Mouse (Mus musculus): Measurements from ENCODE around the gene Zfp672. TPM values are rescaled to one million over a fixed set of nuclear protein-coding genes. Genes with fewer than 3 reads are reported as not detected.
"Not testable (repeated sequence)": the region's sequence is repeated elsewhere in the genome, so short reads cannot be mapped to it uniquely, and the experiment has no call there.

The Zfp672 gene
- polyA plus RNA-seq, 1 experiment from 2014 or later, result 50.6 TPM

GRCm38 (mm10) chr11:58305299-58305698, 24.8 kb downstream of the Zfp672 start:
- H3K4me2 ChIP-seq; ATAC-seq (replicated peaks; ENCODE audit: low FRiP score); H3K27ac ChIP-seq (ENCODE audit: low read depth, low read length); H3K27me3 ChIP-seq (replicated peaks; ENCODE audit: control insufficient read depth, insufficient read depth, low read length); DNase-seq (ENCODE audit: low spot score); H3K9ac ChIP-seq (ENCODE audit: low read depth, low read length); H3K4me3 ChIP-seq (ENCODE audit: low read depth, low read length); H3K9me3 ChIP-seq (ENCODE audit: control insufficient read depth, low read length); H3K36me3 ChIP-seq (ENCODE audit: control insufficient read depth, insufficient read depth, low read length); H3K4me1 ChIP-seq (replicated peaks; ENCODE audit: control insufficient read depth, insufficient read depth, low read length): not testable (repeated sequence)
- 88% methylated on average over 8 of the region's 8 CpGs for WGBS

- Histone ChIP-seq H3K9ac (ENCODE audit: low read depth, low read length) (no peak overlapping the region; the same call in 1 of the 2 replicates), H3K4me2 (peak overlapping the region; percentile 59), H3K27me3 (replicated peaks; ENCODE audit: control insufficient read depth, insufficient read depth, low read length) (no peaks in the 10 kb centered on the region), H3K4me1 (replicated peaks; ENCODE audit: control insufficient read depth, insufficient read depth, low read length) (peaks cover 8% of the 10 kb centered on the region), H3K27ac (ENCODE audit: low read depth, low read length) (no peak overlapping the region), H3K36me3 (ENCODE audit: control insufficient read depth, insufficient read depth, low read length) (no peaks in the 10 kb centered on the region), H3K4me3 (ENCODE audit: low read depth, low read length) (peak overlapping the region; percentile 34), H3K9me3 (ENCODE audit: control insufficient read depth, low read length) (no peaks in the 10 kb centered on the region)
- ATAC-seq (replicated peaks; ENCODE audit: low FRiP score), result no peak
- no peak for DNase-seq (ENCODE audit: low spot score)
- WGBS, result 55% methylated on average over 7 of the region's 7 CpGs
Measured at GRCm38 (mm10) chr11:58303594-58303993, 26.5 kb downstream of the Zfp672 start.

GRCm38 (mm10) chr11:58302774-58303445, 27.2 kb downstream of the Zfp672 start:
- Histone ChIP-seq H3K9ac (ENCODE audit: low read depth, low read length) (peak overlapping the region; percentile 74), H3K27ac (ENCODE audit: low read depth, low read length) (peak overlapping the region; percentile 93), H3K4me2 (peak overlapping the region; percentile 69), H3K27me3 (replicated peaks; ENCODE audit: control insufficient read depth, insufficient read depth, low read length) (no peaks in the 10 kb centered on the region), H3K4me1 (replicated peaks; ENCODE audit: control insufficient read depth, insufficient read depth, low read length) (peaks cover 5% of the 10 kb centered on the region), H3K4me3 (ENCODE audit: low read depth, low read length) (peak overlapping the region; percentile 73), H3K9me3 (ENCODE audit: control insufficient read depth, low read length) (no peaks in the 10 kb centered on the region), H3K36me3 (ENCODE audit: control insufficient read depth, insufficient read depth, low read length) (no peaks in the 10 kb centered on the region)
- no peak for DNase-seq (ENCODE audit: low spot score)
- peak; percentile 50 for ATAC-seq (replicated peaks; ENCODE audit: low FRiP score)
- WGBS, result 2% methylated on average over 26 of the region's 26 CpGs

- H3K9me3 ChIP-seq (ENCODE audit: control insufficient read depth, low read length), result no peaks in the 10 kb centered on the region
- H3K27ac ChIP-seq (ENCODE audit: low read depth, low read length), result peak overlapping the region; percentile 93
- ATAC-seq (replicated peaks; ENCODE audit: low FRiP score) (peak; percentile 87), DNase-seq (ENCODE audit: low spot score) (peak; percentile 100)
- under 1% methylated on average over 36 of the region's 36 CpGs for WGBS
- H3K4me3 ChIP-seq (ENCODE audit: low read depth, low read length), result peak overlapping the region; percentile 73
- peak overlapping the region; percentile 69 for H3K4me2 ChIP-seq
- H3K27me3 ChIP-seq (replicated peaks; ENCODE audit: control insufficient read depth, insufficient read depth, low read length), result no peaks in the 10 kb centered on the region
- H3K36me3 ChIP-seq (ENCODE audit: control insufficient read depth, insufficient read depth, low read length), result no peaks in the 10 kb centered on the region
- peaks cover 5% of the 10 kb centered on the region; the same call in 1 of the 2 replicates for H3K4me1 ChIP-seq (replicated peaks; ENCODE audit: control insufficient read depth, insufficient read depth, low read length)
- H3K9ac ChIP-seq (ENCODE audit: low read depth, low read length), result peak overlapping the region; percentile 74
Measured at GRCm38 (mm10) chr11:58301837-58302754, 28.0 kb downstream of the Zfp672 start.

DNA sequence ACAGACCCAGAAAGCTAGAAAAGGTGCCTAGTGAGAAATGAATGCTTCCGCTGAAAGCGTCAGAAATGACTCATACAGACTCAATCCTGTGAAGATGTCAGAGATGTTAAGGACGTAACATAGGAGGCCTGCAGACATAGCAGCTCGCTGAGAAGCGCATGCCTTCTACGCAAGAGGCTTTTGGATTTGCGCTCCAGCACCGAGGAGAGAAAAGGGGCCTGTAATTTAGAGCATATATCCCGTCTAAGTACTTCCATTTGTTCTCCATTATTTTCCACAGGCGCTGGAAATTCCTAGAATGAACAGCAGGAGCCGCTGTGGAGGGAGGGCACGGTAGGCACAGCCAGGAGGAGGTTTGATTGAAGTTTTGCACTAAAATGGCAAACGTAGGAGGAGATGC, 29.1 kb downstream of the Zfp672 start:
- H3K9ac ChIP-seq (ENCODE audit: low read depth, low read length), result peak overlapping the region; percentile 37; the same call in 1 of the 2 replicates
- peak overlapping the region; percentile 69 for H3K4me2 ChIP-seq
- H3K27me3 ChIP-seq (replicated peaks; ENCODE audit: control insufficient read depth, insufficient read depth, low read length), result no peaks in the 10 kb centered on the region
- no peak overlapping the region for H3K27ac ChIP-seq (ENCODE audit: low read depth, low read length)
- peaks cover 5% of the 10 kb centered on the region; the same call in 1 of the 2 replicates for H3K4me1 ChIP-seq (replicated peaks; ENCODE audit: control insufficient read depth, insufficient read depth, low read length)
- no peaks in the 10 kb centered on the region for H3K9me3 ChIP-seq (ENCODE audit: control insufficient read depth, low read length)
- peak; percentile 69 for DNase-seq (ENCODE audit: low spot score)
- H3K36me3 ChIP-seq (ENCODE audit: control insufficient read depth, insufficient read depth, low read length), result no peaks in the 10 kb centered on the region
- no peak for ATAC-seq (replicated peaks; ENCODE audit: low FRiP score)
- H3K4me3 ChIP-seq (ENCODE audit: low read depth, low read length), result peak overlapping the region; percentile 73
- 18% methylated on average over 13 of the region's 13 CpGs for WGBS

DNA sequence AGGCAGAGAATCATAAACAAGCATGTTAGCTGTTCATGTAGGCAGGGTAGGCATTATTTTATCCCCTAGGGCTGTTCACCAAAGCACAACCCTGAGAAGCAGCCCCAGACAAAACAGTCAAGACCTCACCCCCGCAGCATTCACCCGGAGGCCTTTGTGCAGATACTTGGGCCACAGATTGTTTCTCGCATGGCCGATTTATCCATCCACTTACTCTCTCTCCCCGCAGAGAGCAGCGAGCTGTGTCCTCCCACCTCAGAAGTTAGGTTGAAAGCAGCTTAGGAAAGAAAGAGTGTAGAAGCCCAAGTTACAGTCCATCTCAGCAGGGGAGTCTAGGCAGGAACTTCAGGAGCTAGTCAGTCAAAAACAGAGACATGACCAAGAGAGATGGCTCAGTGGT, 32.7 kb downstream of the Zfp672 start:
- no peak for ATAC-seq (replicated peaks; ENCODE audit: low FRiP score)
- H3K4me1 ChIP-seq (replicated peaks; ENCODE audit: control insufficient read depth, insufficient read depth, low read length), result no peaks in the 10 kb centered on the region
- no peak overlapping the region for H3K27ac ChIP-seq (ENCODE audit: low read depth, low read length)
- H3K9ac ChIP-seq (ENCODE audit: low read depth, low read length), result no peak overlapping the region
- DNase-seq (ENCODE audit: low spot score), result no peak
- no peak overlapping the region for H3K4me2 ChIP-seq
- H3K4me3 ChIP-seq (ENCODE audit: low read depth, low read length), result no peak overlapping the region
- H3K27me3 ChIP-seq (replicated peaks; ENCODE audit: control insufficient read depth, insufficient read depth, low read length), result no peaks in the 10 kb centered on the region
- H3K36me3 ChIP-seq (ENCODE audit: control insufficient read depth, insufficient read depth, low read length), result no peaks in the 10 kb centered on the region
- 81% methylated on average over 6 of the region's 6 CpGs for WGBS
- no peaks in the 10 kb centered on the region for H3K9me3 ChIP-seq (ENCODE audit: control insufficient read depth, low read length)

GRCm38 (mm10) chr11:58292791-58293190, 37.3 kb downstream of the Zfp672 start:
- DNase-seq (ENCODE audit: low spot score) (no peak), ATAC-seq (replicated peaks; ENCODE audit: low FRiP score) (peak; percentile 29; the same call in 1 of the 2 replicates)
- H3K36me3 ChIP-seq (ENCODE audit: control insufficient read depth, insufficient read depth, low read length), result no peaks in the 10 kb centered on the region
- H3K9me3 ChIP-seq (ENCODE audit: control insufficient read depth, low read length), result no peaks in the 10 kb centered on the region
- 49% methylated on average over 4 of the region's 4 CpGs for WGBS
- no peak overlapping the region for H3K4me2 ChIP-seq
- no peaks in the 10 kb centered on the region for H3K27me3 ChIP-seq (replicated peaks; ENCODE audit: control insufficient read depth, insufficient read depth, low read length)
- H3K4me3 ChIP-seq (ENCODE audit: low read depth, low read length), result no peak overlapping the region
- no peak overlapping the region for H3K9ac ChIP-seq (ENCODE audit: low read depth, low read length)
- no peak overlapping the region for H3K27ac ChIP-seq (ENCODE audit: low read depth, low read length)
- H3K4me1 ChIP-seq (replicated peaks; ENCODE audit: control insufficient read depth, insufficient read depth, low read length), result no peaks in the 10 kb centered on the region

DNA sequence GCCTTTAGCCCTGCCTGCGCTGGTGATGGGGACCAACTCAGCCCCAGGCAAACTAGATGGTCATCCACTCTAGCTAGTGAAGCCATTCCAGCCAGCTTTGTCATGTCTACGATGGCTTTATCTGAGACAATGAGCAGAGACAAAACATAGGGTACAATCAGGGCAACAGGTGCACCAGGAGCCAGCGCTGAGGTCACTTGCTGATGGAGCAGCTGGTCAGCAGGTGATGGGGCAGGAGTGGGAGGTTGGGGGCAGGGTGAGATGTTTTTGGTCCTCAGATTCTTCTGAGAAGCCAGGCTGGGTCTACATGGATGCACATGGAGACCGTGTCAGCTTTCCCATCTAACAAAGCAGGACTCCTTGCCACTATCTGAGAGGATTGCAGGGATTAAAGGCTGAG, 39.3 kb downstream of the Zfp672 start:
- Histone ChIP-seq H3K36me3 (ENCODE audit: control insufficient read depth, insufficient read depth, low read length) (no peaks in the 10 kb centered on the region), H3K4me3 (ENCODE audit: low read depth, low read length) (no peak overlapping the region), H3K9ac (ENCODE audit: low read depth, low read length) (no peak overlapping the region), H3K4me2 (no peak overlapping the region), H3K27me3 (replicated peaks; ENCODE audit: control insufficient read depth, insufficient read depth, low read length) (no peaks in the 10 kb centered on the region), H3K4me1 (replicated peaks; ENCODE audit: control insufficient read depth, insufficient read depth, low read length) (no peaks in the 10 kb centered on the region), H3K27ac (ENCODE audit: low read depth, low read length) (no peak overlapping the region), H3K9me3 (ENCODE audit: control insufficient read depth, low read length) (no peaks in the 10 kb centered on the region)
- no peak for ATAC-seq (replicated peaks; ENCODE audit: low FRiP score)
- WGBS, result 79% methylated on average over 4 of the region's 4 CpGs
- no peak for DNase-seq (ENCODE audit: low spot score)
